Mouse (Mus musculus) heart, embryonic 14.5 days (tissue): ENCODE data around the gene Spen. TPM values are rescaled to one million over a fixed set of nuclear protein-coding genes. Genes with fewer than 3 reads are reported as not detected.

Source experiments
- ATAC-seq: fragments of 200-750 bp; cut with Nextera tagmentation; 2 replicates; pipeline ENCODE4 v1.8.0; 2017; ENCODE audit warnings: low read depth, moderate TSS enrichment; ENCODE audit not compliant: insufficient number of reproducible peaks, insufficient read depth, low FRiP score
- H3K27ac ChIP-seq, 2 experiments: fragments of 200-500 bp in 1 of 2; fragments of 300-500 bp in 1 of 2; sonication (generic) in 1 of 2; replicated peaks in 1 of 2; 2 replicates each; pipeline ENCODE4 v1.5.1; 2012 to 2014; ENCODE audit warnings: low read depth in 2 of 2, low read length in 2 of 2, control low read depth in 1 of 2, mild to moderate bottlenecking in 1 of 2, mixed read lengths in 1 of 2; ENCODE audit not compliant: control insufficient read depth in 1 of 2, insufficient read depth in 1 of 2
- H3K27me3 ChIP-seq: fragments of 300-500 bp; sonication (generic); 2 replicates; pipeline ENCODE4 v1.6.1; 2014; ENCODE audit warnings: mild to moderate bottlenecking, low read length, control low read depth; ENCODE audit not compliant: control insufficient read depth, insufficient read depth
- H3K36me3 ChIP-seq: fragments of 300-500 bp; sonication (generic); 2 replicates; pipeline ENCODE4 v1.6.1; 2014; ENCODE audit warnings: mild to moderate bottlenecking, control low read depth, low read length, mixed read lengths; ENCODE audit not compliant: control insufficient read depth, insufficient read depth
- H3K4me1 ChIP-seq, 2 experiments: fragments of 200-500 bp in 1 of 2; fragments of 300-500 bp in 1 of 2; sonication (generic) in 1 of 2; 2 replicates each; pipeline ENCODE4 v1.6.1; 2012 to 2014; ENCODE audit warnings: low read length in 2 of 2, control low read depth in 1 of 2, mixed read lengths in 1 of 2; ENCODE audit not compliant: control insufficient read depth in 2 of 2, insufficient read depth in 2 of 2
- H3K4me2 ChIP-seq: fragments of 300-500 bp; sonication (generic); 2 replicates; pipeline ENCODE4 v1.6.1; 2014; ENCODE audit warnings: mild to moderate bottlenecking, low read length
- H3K4me3 ChIP-seq, 2 experiments: fragments of 200-500 bp in 1 of 2; fragments of 300-500 bp in 1 of 2; sonication (generic) in 1 of 2; 2 replicates each; pipeline ENCODE4 v1.5.1; 2012 to 2014; ENCODE audit warnings: low read length in 2 of 2, mild to moderate bottlenecking in 2 of 2, control low read depth in 1 of 2, low read depth in 1 of 2, moderate library complexity in 1 of 2; ENCODE audit not compliant: control insufficient read depth in 1 of 2, insufficient read depth in 1 of 2
- H3K9ac ChIP-seq: fragments of 300-500 bp; sonication (generic); 2 replicates; pipeline ENCODE4 v1.6.1; 2014; ENCODE audit warnings: mild to moderate bottlenecking, low read length
- H3K9me3 ChIP-seq: fragments of 300-500 bp; sonication (generic); 2 replicates; pipeline ENCODE4 v1.6.1; 2016; ENCODE audit warnings: low read length, control low read depth; ENCODE audit not compliant: control insufficient read depth
- WGBS: fragments of 180-500 bp; shearing (Covaris S2); extraction: QIAGEN DNeasy Blood & Tissue Kit; methylation state at CpG from one replicate; pipeline ENCODE4 v1.1.7; 2014; 5-methylcytosine and 5-hydroxymethylcytosine counted together
- polyA plus RNA-seq: library from polyadenylated mRNA; unstranded; fragments of >200 nt; fragmentation: Nextera tagmentation; extraction: Ambion mirVana; gene quantifications from 2 replicates; pipeline ENCODE4 v1.2.1, GENCODE M21; 2014

Spen gene
- polyA plus RNA-seq, 1 experiment from 2014 or later = 9.6 TPM

DNA sequence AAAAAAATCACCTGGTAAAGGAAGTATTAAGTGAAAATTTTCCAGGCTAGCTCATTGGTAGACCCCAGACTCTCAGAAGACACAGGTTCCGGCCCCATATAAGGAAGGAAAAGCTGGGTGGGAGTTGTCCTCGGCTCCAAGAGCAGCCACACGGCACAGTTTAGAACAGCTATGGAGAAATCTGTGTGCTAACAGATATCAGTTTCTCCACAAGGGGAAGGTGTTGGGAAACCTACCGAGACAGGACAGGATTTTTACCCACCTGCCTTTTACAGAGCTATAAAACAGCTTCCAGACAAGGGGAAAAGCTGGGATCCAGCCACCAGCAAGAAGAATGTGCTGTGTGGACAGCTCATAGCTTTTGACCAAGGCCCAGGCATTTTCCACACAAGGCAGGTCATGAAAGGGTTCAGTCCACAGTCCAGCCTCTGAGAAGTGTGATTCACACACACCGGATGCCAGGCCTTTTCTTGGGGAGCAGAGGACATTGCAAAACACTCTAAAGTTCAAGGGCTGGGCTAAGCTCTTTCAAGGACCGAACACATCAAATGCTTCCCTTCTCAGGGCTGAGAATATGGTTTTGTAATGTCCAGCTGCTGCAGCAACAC lies 35.1 kb upstream of the Spen start:
- ATAC-seq = no peak
- H3K4me2 ChIP-seq = no peak overlapping the region
- H3K9me3 ChIP-seq = no peaks in the 10 kb centered on the region
- WGBS = 33% methylated on average over 6 of the region's 6 CpGs
- H3K27ac ChIP-seq = 0 out of 4 replicates have a peak overlapping the region, but pooled peaks of 1 of the 2 experiments have one; percentile 17
- H3K4me1 ChIP-seq = peaks cover 11 to 25% of the 10 kb centered on the region in 2 experiments
- 0 out of 2 replicates have a peak overlapping the region, but pooled peaks have one; percentile 34 for H3K9ac ChIP-seq
- H3K27me3 ChIP-seq = no peaks in the 10 kb centered on the region
- peaks cover 21% of the 10 kb centered on the region for H3K36me3 ChIP-seq
- no peak overlapping the region for H3K4me3 ChIP-seq

DNA sequence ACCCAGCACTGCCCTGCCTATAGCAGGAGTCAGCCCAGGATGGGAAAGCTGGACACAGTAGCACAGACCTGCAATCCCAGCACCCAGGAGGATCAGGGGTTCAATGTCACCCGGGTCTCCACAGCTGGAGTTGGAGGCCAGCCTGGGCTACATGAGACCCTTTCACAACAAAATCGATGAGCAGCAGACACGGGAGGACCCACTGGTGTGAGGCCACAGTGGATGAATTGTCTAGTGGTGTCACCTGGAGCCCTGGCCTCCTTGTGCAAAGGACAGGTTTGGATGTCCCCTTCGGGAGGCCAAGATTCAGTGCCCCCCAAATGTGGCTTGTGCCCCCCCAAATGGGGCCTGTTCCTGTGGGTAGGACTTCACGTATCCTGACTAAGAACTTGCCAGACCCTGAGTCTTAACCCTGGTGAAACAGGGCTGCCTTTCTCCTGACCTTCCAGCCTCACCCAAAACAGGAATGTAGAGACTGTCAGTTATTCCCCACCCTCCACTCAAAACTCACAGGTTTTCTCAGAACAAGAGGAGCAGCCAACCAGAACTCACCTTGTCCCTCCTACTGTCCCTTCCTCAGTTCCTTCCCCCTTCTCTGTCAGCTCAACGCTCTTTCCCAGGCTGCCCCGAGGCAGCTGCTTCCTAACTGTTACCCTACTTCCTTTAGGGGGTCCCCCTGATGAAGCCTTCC lies 34.4 kb upstream of the Spen start:
- Histone ChIP-seq H3K9me3 (no peaks in the 10 kb centered on the region), H3K4me2 (no peak overlapping the region), H3K27ac (no peak overlapping the region), H3K36me3 (peaks cover 15% of the 10 kb centered on the region), H3K4me1 (peaks cover 11 to 25% of the 10 kb centered on the region in 2 experiments), H3K4me3 (no peak overlapping the region), H3K9ac (no peak overlapping the region), H3K27me3 (no peaks in the 10 kb centered on the region)
- no peak for ATAC-seq
- WGBS = 73% methylated on average over 7 of the region's 7 CpGs

DNA sequence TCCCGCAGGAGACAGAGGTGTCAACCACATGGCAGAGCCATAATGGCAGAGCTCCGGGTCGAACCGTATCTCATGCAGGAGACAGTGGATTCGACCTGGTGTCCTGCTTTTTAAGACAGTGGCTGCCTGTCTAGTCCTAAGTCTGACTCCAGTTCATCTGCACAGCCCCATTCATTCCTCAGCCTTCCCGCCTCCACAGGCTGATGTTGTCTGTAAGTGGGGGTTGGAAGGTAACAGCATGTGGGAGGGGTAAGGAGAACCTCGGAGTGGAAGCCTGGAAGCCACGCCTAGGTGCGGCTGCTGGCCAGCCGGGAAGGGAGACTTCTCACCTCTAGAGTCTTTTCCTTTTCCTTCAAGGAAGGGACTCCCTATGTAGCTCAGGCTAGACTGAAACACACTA lies 33.5 kb upstream of the Spen start:
- no peak overlapping the region for H3K4me3 ChIP-seq
- H3K9ac ChIP-seq = no peak overlapping the region
- no peaks in the 10 kb centered on the region for H3K9me3 ChIP-seq
- H3K4me2 ChIP-seq = no peak overlapping the region
- WGBS = 63% methylated on average over 10 of the region's 10 CpGs
- no peaks in the 10 kb centered on the region for H3K27me3 ChIP-seq
- peaks cover 11 to 25% of the 10 kb centered on the region in 2 experiments for H3K4me1 ChIP-seq
- peaks cover 6% of the 10 kb centered on the region for H3K36me3 ChIP-seq
- H3K27ac ChIP-seq = no peak overlapping the region
- ATAC-seq = no peak

DNA sequence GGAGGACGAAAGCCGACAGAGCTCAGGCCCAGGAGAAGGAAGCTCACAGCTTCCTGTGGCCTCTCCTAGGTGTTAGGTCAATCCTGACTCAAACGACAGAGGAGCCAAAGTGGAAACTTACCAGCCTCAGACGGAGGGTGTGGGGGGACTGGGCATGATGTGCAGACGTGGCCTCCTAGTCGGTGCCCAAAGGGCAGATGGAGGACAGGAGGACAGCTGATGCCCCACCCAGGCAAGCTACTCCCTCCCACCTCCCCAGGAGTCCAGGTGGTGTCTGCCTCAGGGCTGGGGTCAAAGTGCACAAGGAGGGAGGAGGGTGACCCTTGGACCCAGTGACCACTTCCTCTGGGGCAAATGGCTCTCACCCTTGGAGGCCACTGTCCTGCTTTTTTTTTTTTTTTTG lies 32.9 kb upstream of the Spen start:
- Histone ChIP-seq H3K4me1 (peaks cover 11 to 25% of the 10 kb centered on the region in 2 experiments), H3K27ac (no peak overlapping the region), H3K27me3 (no peaks in the 10 kb centered on the region), H3K9me3 (no peaks in the 10 kb centered on the region), H3K9ac (no peak overlapping the region), H3K4me2 (no peak overlapping the region), H3K4me3 (no peak overlapping the region), H3K36me3 (peaks cover under 1% of the 10 kb centered on the region; the same call in 1 of the 2 replicates)
- 48% methylated on average over 6 of the region's 6 CpGs for WGBS
- no peak for ATAC-seq

DNA sequence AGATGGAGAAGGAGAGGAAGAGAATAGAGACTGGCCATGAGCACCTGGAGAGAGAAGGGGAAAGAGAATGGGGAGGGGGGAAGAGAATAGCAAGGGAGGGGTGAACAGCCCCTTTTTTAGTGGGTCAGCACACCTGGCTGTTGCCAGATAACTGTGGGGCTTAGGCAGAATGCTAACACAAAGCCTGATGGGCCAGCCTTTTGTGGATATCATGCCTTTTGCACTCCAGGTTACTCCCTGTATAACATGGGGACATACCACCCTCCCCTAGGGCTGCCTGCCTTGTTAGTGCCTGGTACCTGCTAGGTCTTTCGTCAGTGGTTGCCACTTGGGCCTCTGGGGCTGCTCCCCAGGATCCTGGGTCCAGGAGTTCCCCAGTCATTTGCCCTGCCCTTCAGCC lies 32.4 kb upstream of the Spen start:
- Histone ChIP-seq H3K4me1 (peaks cover 11 to 25% of the 10 kb centered on the region in 2 experiments), H3K27me3 (no peaks in the 10 kb centered on the region), H3K4me2 (no peak overlapping the region), H3K9ac (no peak overlapping the region), H3K9me3 (no peaks in the 10 kb centered on the region), H3K4me3 (no peak overlapping the region), H3K27ac (no peak overlapping the region), H3K36me3 (no peaks in the 10 kb centered on the region)
- no peak for ATAC-seq
- 78% methylated on average over 1 of the region's 1 CpGs for WGBS

DNA sequence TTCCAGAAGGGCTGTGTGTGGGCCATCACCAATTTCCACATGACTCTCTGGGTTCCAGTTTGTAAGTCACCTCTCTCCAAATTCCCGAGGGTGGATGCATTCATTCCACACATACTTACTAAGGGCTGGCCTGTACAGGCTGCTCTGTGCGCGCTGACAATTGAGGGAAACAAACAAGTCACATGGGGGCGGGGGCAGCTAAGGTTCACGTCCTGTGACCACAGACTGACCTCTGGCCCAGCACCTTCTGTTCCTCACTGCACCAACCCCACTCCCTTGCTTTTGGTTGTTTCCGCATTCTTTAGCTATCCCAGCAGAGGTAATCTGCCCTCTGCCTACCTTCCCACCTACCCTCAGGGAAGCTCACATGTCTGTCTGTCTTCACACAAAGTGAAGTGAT lies 31.6 kb upstream of the Spen start:
- Histone ChIP-seq H3K27me3 (no peaks in the 10 kb centered on the region), H3K36me3 (no peaks in the 10 kb centered on the region), H3K9ac (no peak overlapping the region), H3K4me1 (peaks cover 9 to 23% of the 10 kb centered on the region in 2 experiments), H3K9me3 (no peaks in the 10 kb centered on the region), H3K27ac (no peak overlapping the region), H3K4me2 (no peak overlapping the region), H3K4me3 (no peak overlapping the region)
- no peak for ATAC-seq
- 34% methylated on average over 6 of the region's 6 CpGs for whole genome bisulfite sequencing

DNA sequence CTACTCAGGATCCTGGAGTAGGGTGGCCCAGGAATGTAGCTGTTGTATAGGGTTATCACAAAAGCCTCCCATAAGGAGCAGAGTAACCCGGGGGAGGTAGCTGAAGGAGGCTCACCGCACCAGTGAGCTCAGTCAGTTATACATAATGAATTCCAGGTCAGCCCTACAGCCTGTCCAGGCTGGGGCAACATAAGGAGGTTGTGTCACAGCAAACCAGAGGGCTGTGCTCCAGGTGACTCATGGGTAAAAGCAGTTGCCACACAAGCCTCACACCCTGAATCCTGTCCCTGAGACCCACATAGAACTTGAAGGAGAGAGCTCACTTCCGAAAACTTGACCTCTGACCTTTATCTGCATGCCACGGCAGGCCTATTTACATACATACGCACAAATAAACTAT lies 30.6 kb upstream of the Spen start:
- Histone ChIP-seq H3K27me3 (no peaks in the 10 kb centered on the region), H3K4me3 (no peak overlapping the region), H3K9me3 (no peaks in the 10 kb centered on the region), H3K27ac (no peak overlapping the region), H3K4me2 (no peak overlapping the region), H3K36me3 (no peaks in the 10 kb centered on the region), H3K9ac (no peak overlapping the region), H3K4me1 (peaks cover 6 to 21% of the 10 kb centered on the region in 2 experiments)
- WGBS = 91% methylated on average over 5 of the region's 5 CpGs
- no peak for ATAC-seq
